Mouse (Mus musculus) limb, embryonic 11.5 days (tissue): ENCODE results near the gene Agap3. TPM values are rescaled to one million over a fixed set of nuclear protein-coding genes. Genes with fewer than 3 reads are reported as not detected.

Experiments used
- ATAC-seq: fragments of 200-750 bp; cut with Nextera tagmentation; 2 replicates; pipeline ENCODE4 v1.8.0; 2017; ENCODE audit warnings: low read depth; ENCODE audit not compliant: insufficient number of reproducible peaks, low FRiP score, low TSS enrichment
- DNase-seq: peaks from one replicate; pipeline ENCODE4 v3.0.0-alpha.2; 2015; ENCODE audit warnings: low spot score
- H3K27ac ChIP-seq: fragments of 300-500 bp; sonication (generic); replicated peaks from 2 replicates; pipeline ENCODE4 v1.5.1; 2014; ENCODE audit warnings: low read depth, mild to moderate bottlenecking, low read length
- H3K27me3 ChIP-seq: fragments of 300-500 bp; sonication (generic); 2 replicates; pipeline ENCODE4 v1.6.1; 2014; ENCODE audit warnings: mild to moderate bottlenecking, low read length, mixed read lengths; ENCODE audit not compliant: control insufficient read depth, insufficient read depth
- H3K36me3 ChIP-seq: fragments of 300-500 bp; sonication (generic); 2 replicates; pipeline ENCODE4 v1.6.1; 2014; ENCODE audit warnings: mild to moderate bottlenecking, low read length, moderate library complexity, mixed read lengths; ENCODE audit not compliant: control insufficient read depth, insufficient read depth
- H3K4me1 ChIP-seq: fragments of 300-500 bp; sonication (generic); 2 replicates; pipeline ENCODE4 v1.6.1; 2014; ENCODE audit warnings: low read length, mixed read lengths; ENCODE audit not compliant: control insufficient read depth, insufficient read depth
- H3K4me2 ChIP-seq: fragments of 300-500 bp; sonication (generic); 2 replicates; pipeline ENCODE4 v1.6.1; 2014; ENCODE audit warnings: low read depth, mild to moderate bottlenecking, moderate library complexity; ENCODE audit not compliant: severe bottlenecking
- H3K4me3 ChIP-seq: fragments of 300-500 bp; sonication (generic); 2 replicates; pipeline ENCODE4 v1.5.1; 2014; ENCODE audit warnings: low read depth, low read length
- H3K9ac ChIP-seq: fragments of 300-500 bp; sonication (generic); 2 replicates; pipeline ENCODE4 v1.6.1; 2014; ENCODE audit warnings: mild to moderate bottlenecking, low read length
- H3K9me3 ChIP-seq: fragments of 300-500 bp; sonication (generic); 2 replicates; pipeline ENCODE4 v1.6.1; 2016; ENCODE audit warnings: low read length; ENCODE audit not compliant: control insufficient read depth
- WGBS: fragments of 180-500 bp; shearing (Covaris S2); extraction: QIAGEN DNeasy Blood & Tissue Kit; methylation state at CpG from one replicate; pipeline ENCODE4 v1.1.7; 2014; 5-methylcytosine and 5-hydroxymethylcytosine counted together
- polyA plus RNA-seq: library from polyadenylated mRNA; unstranded; fragments of >200 nt; fragmentation: Nextera tagmentation; extraction: Ambion mirVana; gene quantifications from 2 replicates; pipeline ENCODE4 v1.2.1, GENCODE M21; 2014

Gene Agap3
- polyA plus RNA-seq, 1 experiment from 2014 or later = 39.9 TPM

- Histone ChIP-seq H3K36me3 (peaks cover 2% of the 10 kb centered on the region; the same call in 1 of the 2 replicates), H3K9me3 (no peaks in the 10 kb centered on the region), H3K4me2 (peak overlapping the region; percentile 99), H3K27ac (0 out of 2 replicates have a peak overlapping the region, but pooled peaks have one; percentile 86), H3K9ac (peak overlapping the region; percentile 91), H3K4me1 (peaks cover 20% of the 10 kb centered on the region), H3K4me3 (peak overlapping the region; percentile 86), H3K27me3 (no peaks in the 10 kb centered on the region)
- under 1% methylated on average over 29 of the region's 29 CpGs for WGBS
- peak; percentile 31 for ATAC-seq
- DNase-seq = peak; percentile 46
Observed at GRCm38 (mm10) chr5:24452691-24453233, 785 bp downstream of the Agap3 start.

- Histone ChIP-seq H3K4me1 (peaks cover 17% of the 10 kb centered on the region), H3K9me3 (no peaks in the 10 kb centered on the region), H3K4me3 (peak overlapping the region; percentile 86), H3K27ac (no peak overlapping the region), H3K36me3 (peaks cover 2% of the 10 kb centered on the region; the same call in 1 of the 2 replicates), H3K4me2 (peak overlapping the region; percentile 99), H3K27me3 (no peaks in the 10 kb centered on the region), H3K9ac (peak overlapping the region; percentile 91)
- DNase-seq (peak; percentile 31), ATAC-seq (no peak)
- 5% methylated on average over 5 of the region's 5 CpGs for WGBS
Observed at GRCm38 (mm10) chr5:24453283-24453984, 1.5 kb downstream of the Agap3 start.

- no peak overlapping the region for H3K9ac ChIP-seq
- peaks cover 2% of the 10 kb centered on the region; the same call in 1 of the 2 replicates for H3K36me3 ChIP-seq
- ATAC-seq = no peak
- DNase-seq = no peak
- WGBS = 13% methylated on average over 2 of the region's 2 CpGs
- peak overlapping the region; percentile 99 for H3K4me2 ChIP-seq
- H3K27ac ChIP-seq = no peak overlapping the region
- H3K4me1 ChIP-seq = peaks cover 17% of the 10 kb centered on the region
- no peaks in the 10 kb centered on the region for H3K27me3 ChIP-seq
- H3K9me3 ChIP-seq = no peaks in the 10 kb centered on the region
- H3K4me3 ChIP-seq = 0 out of 2 replicates have a peak overlapping the region, but pooled peaks have one; percentile 86
Observed at GRCm38 (mm10) chr5:24453985-24454303, 2.0 kb downstream of the Agap3 start.

- no peaks in the 10 kb centered on the region for H3K27me3 ChIP-seq
- no peak overlapping the region for H3K9ac ChIP-seq
- WGBS = 76% methylated on average over 3 of the region's 3 CpGs
- H3K36me3 ChIP-seq = peaks cover 2% of the 10 kb centered on the region; the same call in 1 of the 2 replicates
- H3K9me3 ChIP-seq = no peaks in the 10 kb centered on the region
- peaks cover 17% of the 10 kb centered on the region for H3K4me1 ChIP-seq
- ATAC-seq = no peak
- no peak for DNase-seq
- H3K27ac ChIP-seq = no peak overlapping the region
- no peak overlapping the region for H3K4me2 ChIP-seq
- H3K4me3 ChIP-seq = no peak overlapping the region
Observed at GRCm38 (mm10) chr5:24455076-24455475, 3.1 kb downstream of the Agap3 start.

GRCm38 (mm10) chr5:24455613-24456012, 3.6 kb downstream of the Agap3 start:
- H3K4me1 ChIP-seq = peaks cover 17% of the 10 kb centered on the region

GRCm38 (mm10) chr5:24466762-24467161, 14.8 kb downstream of the Agap3 start:
- ATAC-seq (no peak), DNase-seq (no peak)
- WGBS = 77% methylated on average over 12 of the region's 12 CpGs

More at GRCm38 (mm10) chr5:24455613-24456012, 3.6 kb downstream of the Agap3 start:
- ATAC-seq = no peak
- no peak overlapping the region for H3K9ac ChIP-seq
- WGBS = 83% methylated on average over 7 of the region's 7 CpGs
- no peak for DNase-seq
- H3K4me2 ChIP-seq = no peak overlapping the region
- H3K9me3 ChIP-seq = no peaks in the 10 kb centered on the region
- no peak overlapping the region for H3K27ac ChIP-seq
- H3K4me3 ChIP-seq = no peak overlapping the region
- H3K36me3 ChIP-seq = peaks cover 2% of the 10 kb centered on the region; the same call in 1 of the 2 replicates
- no peaks in the 10 kb centered on the region for H3K27me3 ChIP-seq

GRCm38 (mm10) chr5:24470600-24470999, 18.6 kb downstream of the Agap3 start:
- H3K27ac ChIP-seq = no peak overlapping the region
- H3K4me1 ChIP-seq = peaks cover 33% of the 10 kb centered on the region
- 0 out of 2 replicates have a peak, but pooled peaks have one; percentile 38 for ATAC-seq

More at GRCm38 (mm10) chr5:24466762-24467161, 14.8 kb downstream of the Agap3 start:
- Histone ChIP-seq H3K4me3 (no peak overlapping the region), H3K9me3 (no peaks in the 10 kb centered on the region), H3K36me3 (no peaks in the 10 kb centered on the region), H3K27ac (no peak overlapping the region), H3K4me1 (no peaks in the 10 kb centered on the region), H3K4me2 (no peak overlapping the region), H3K9ac (no peak overlapping the region), H3K27me3 (no peaks in the 10 kb centered on the region)

GRCm38 (mm10) chr5:24472884-24473619, 21.1 kb downstream of the Agap3 start:
- DNase-seq (no peak), ATAC-seq (peak; percentile 27; the same call in 1 of the 2 replicates)
- Histone ChIP-seq H3K27me3 (peaks cover 14% of the 10 kb centered on the region; the same call in 1 of the 2 replicates), H3K4me1 (peaks cover 36% of the 10 kb centered on the region), H3K9ac (no peak overlapping the region), H3K36me3 (peaks cover 13% of the 10 kb centered on the region), H3K9me3 (no peaks in the 10 kb centered on the region), H3K27ac (0 out of 2 replicates have a peak overlapping the region, but pooled peaks have one; percentile 47), H3K4me2 (peak overlapping the region; percentile 96), H3K4me3 (no peak overlapping the region)
- 11% methylated on average over 7 of the region's 7 CpGs for WGBS

More at GRCm38 (mm10) chr5:24470600-24470999, 18.6 kb downstream of the Agap3 start:
- H3K9ac ChIP-seq = no peak overlapping the region
- H3K27me3 ChIP-seq = peaks cover 13% of the 10 kb centered on the region; the same call in 1 of the 2 replicates
- WGBS = 12% methylated on average over 5 of the region's 5 CpGs
- peaks cover 2% of the 10 kb centered on the region for H3K36me3 ChIP-seq
- no peaks in the 10 kb centered on the region for H3K9me3 ChIP-seq
- H3K4me3 ChIP-seq = no peak overlapping the region
- H3K4me2 ChIP-seq = no peak overlapping the region
- peak; percentile 89 for DNase-seq
